Mouse (Mus musculus) CH12.LX (cell line): ENCODE data around the gene Olfm3. TPM values are rescaled to one million over a fixed set of nuclear protein-coding genes. Genes with fewer than 3 reads are reported as not detected.

Experiments used
- DNase-seq: peaks from one replicate; pipeline ENCODE4 v3.0.0-alpha.2; 2013; ENCODE audit errors: extremely low read depth
- H3K27ac ChIP-seq: 2 replicates; pipeline ENCODE4 v1.5.1; 2012; ENCODE audit warnings: low read depth, mild to moderate bottlenecking, control low read depth, moderate library complexity; ENCODE audit not compliant: insufficient read depth
- H3K27me3 ChIP-seq: replicated peaks from 2 replicates; pipeline ENCODE3; 2012; ENCODE audit warnings: inconsistent platforms
- H3K36me3 ChIP-seq, 2 experiments: replicated peaks in 1 of 2; 2 replicates each; pipeline versions ENCODE3 to v1.6.1; 2012; ENCODE audit warnings: inconsistent platforms in 1 of 2, low read length in 1 of 2, mild to moderate bottlenecking in 1 of 2, mixed read lengths in 1 of 2, moderate library complexity in 1 of 2; ENCODE audit not compliant: control insufficient read depth in 1 of 2, insufficient read depth in 1 of 2
- H3K4me1 ChIP-seq, 2 experiments: 2 replicates each; pipeline ENCODE4 v1.6.1; 2012; ENCODE audit warnings: inconsistent platforms in 1 of 2, moderate library complexity in 1 of 2; ENCODE audit not compliant: insufficient read depth in 2 of 2, control insufficient read depth in 1 of 2
- H3K4me2 ChIP-seq: 2 replicates; pipeline ENCODE4 v1.6.1; 2012; ENCODE audit warnings: low read depth, mild to moderate bottlenecking, control low read depth; ENCODE audit not compliant: poor library complexity, insufficient read depth, severe bottlenecking
- H3K4me3 ChIP-seq, 3 experiments: fragments of 150-350 bp in 1 of 3; sonication (generic) in 1 of 3; replicated peaks in 1 of 3; 2 replicates each; pipeline versions ENCODE3 to v1.5.1; 2011 to 2012; ENCODE audit warnings: low read depth in 2 of 3, low read length in 2 of 3, mild to moderate bottlenecking in 2 of 3, moderate library complexity in 2 of 3, control low read depth in 1 of 3, improper control_type of control experiment in 1 of 3, inconsistent platforms in 1 of 3, mixed read lengths in 1 of 3; ENCODE audit not compliant: poor library complexity in 1 of 3
- H3K79me2 ChIP-seq: replicated peaks from 2 replicates; pipeline ENCODE4 v1.6.1; 2012; ENCODE audit warnings: mild to moderate bottlenecking, moderate library complexity; ENCODE audit not compliant: control insufficient read depth, poor library complexity, insufficient read depth, severe bottlenecking; ENCODE audit errors: extremely low read depth
- H3K9ac ChIP-seq: 2 replicates; pipeline ENCODE4 v1.6.1; 2012; ENCODE audit warnings: low read depth, mild to moderate bottlenecking, control low read depth, moderate library complexity; ENCODE audit not compliant: insufficient read depth
- H3K9me3 ChIP-seq: replicated peaks from 2 replicates; pipeline ENCODE3; 2012; ENCODE audit warnings: low read length, inconsistent platforms, mixed read lengths
- CHD1 ChIP-seq: IDR thresholded peaks from 2 replicates; pipeline ENCODE4 v1.6.1; 2012; ENCODE audit warnings: low read depth, low read length, improper control_type of control experiment, inconsistent platforms
- CHD2 ChIP-seq: IDR thresholded peaks from 2 replicates; pipeline ENCODE4 v1.6.1; 2011; ENCODE audit warnings: low read length, improper control_type of control experiment
- HCFC1 ChIP-seq: IDR thresholded peaks from 2 replicates; pipeline ENCODE4 v1.6.1; 2012; ENCODE audit warnings: low read depth, mild to moderate bottlenecking, inconsistent platforms, low read length, improper control_type of control experiment
- JUND ChIP-seq: conservative IDR thresholded peaks from 2 replicates; pipeline ENCODE4 v1.6.1; 2011; ENCODE audit warnings: low read depth, low read length, improper control_type of control experiment
- KAT2A ChIP-seq: IDR thresholded peaks from 2 replicates; pipeline ENCODE4 v1.6.1; 2012; ENCODE audit warnings: low read length, improper control_type of control experiment, inconsistent platforms; ENCODE audit not compliant: insufficient replicate concordance
- MAFK ChIP-seq: IDR thresholded peaks from 2 replicates; pipeline ENCODE4 v1.6.1; 2011; ENCODE audit warnings: low read length, improper control_type of control experiment; ENCODE audit not compliant: insufficient replicate concordance
- MAX ChIP-seq: IDR thresholded peaks from 2 replicates; pipeline ENCODE4 v1.6.1; 2011; ENCODE audit warnings: low read length, improper control_type of control experiment
- MEF2A ChIP-seq: IDR thresholded peaks from 2 replicates; pipeline ENCODE4 v1.6.1; 2014; ENCODE audit warnings: low read depth, mild to moderate bottlenecking, inconsistent platforms, low read length, improper control_type of control experiment, borderline replicate concordance
- MXI1 ChIP-seq: IDR thresholded peaks from 2 replicates; pipeline ENCODE4 v1.6.1; 2011; ENCODE audit warnings: mild to moderate bottlenecking, low read depth, low read length, improper control_type of control experiment
- MYC ChIP-seq: IDR thresholded peaks from 2 replicates; pipeline ENCODE4 v1.6.1; 2011; ENCODE audit warnings: low read depth, mild to moderate bottlenecking, improper control_type of control experiment, low read length
- NELFE ChIP-seq: IDR thresholded peaks from 2 replicates; pipeline ENCODE4 v1.6.1; 2011; ENCODE audit warnings: low read depth, low read length, improper control_type of control experiment
- NRF1 ChIP-seq: IDR thresholded peaks from 2 replicates; pipeline ENCODE4 v1.6.1; 2014; ENCODE audit warnings: low read depth, mild to moderate bottlenecking, inconsistent platforms, low read length, improper control_type of control experiment, moderate library complexity
- PAX5 ChIP-seq: IDR thresholded peaks from 2 replicates; pipeline ENCODE4 v1.6.1; 2012; ENCODE audit warnings: low read length, inconsistent platforms, mixed read lengths
- POLR2A ChIP-seq: IDR thresholded peaks from 2 replicates; pipeline ENCODE4 v1.6.1; 2011; ENCODE audit warnings: low read depth, mild to moderate bottlenecking, improper control_type of control experiment, low read length
- RAD21 ChIP-seq: IDR thresholded peaks from 2 replicates; pipeline ENCODE4 v1.6.1; 2011; ENCODE audit warnings: low read depth, mild to moderate bottlenecking, low read length, improper control_type of control experiment, moderate library complexity
- RCOR1 ChIP-seq: conservative IDR thresholded peaks from 2 replicates; pipeline ENCODE4 v1.6.1; 2012; ENCODE audit warnings: low read depth, mild to moderate bottlenecking, inconsistent platforms, low read length, improper control_type of control experiment
- TBP ChIP-seq: conservative IDR thresholded peaks from 2 replicates; pipeline ENCODE4 v1.6.1; 2011; ENCODE audit warnings: low read depth, low read length, improper control_type of control experiment
- ZMIZ1 ChIP-seq: IDR thresholded peaks from 2 replicates; pipeline ENCODE4 v1.6.1; 2012; ENCODE audit warnings: low read depth, mild to moderate bottlenecking, inconsistent platforms, low read length, improper control_type of control experiment
- dilution Hi-C: fragments of 300-500 bp; cut with MboI; formaldehyde crosslinking; loops from 2 replicates; pipeline ENCODE4 v1.14.3; 2020; ENCODE audit warnings: low sequenced_read_pairs; ENCODE audit not compliant: extremely low pct_unique_long_range_greater_than_20kb, extremely low pct_ligation_motif_present
- in situ Hi-C: fragments of 300-500 bp; cut with MboI; formaldehyde crosslinking; loops from 3 replicates; pipeline ENCODE4 v1.14.3; 2019; ENCODE audit warnings: low sequenced_read_pairs, low pct_ligation_motif_present, low pct_unique_long_range_greater_than_20kb, mixed read lengths
- polyA plus RNA-seq: library from polyadenylated mRNA; unstranded; fragments of >175 nt; gene quantifications from 2 replicates; pipeline ENCODE4 v1.2.1, GENCODE M21; 2012; ENCODE audit warnings: low read depth; ENCODE audit not compliant: insufficient read length
- total RNA-seq, 2 experiments: library from RNA; depleted of rRNA; stranded (reverse); fragments of 300-350 nt in 1 of 2; fragments of >200 nt in 1 of 2; gene quantifications; 2 replicates each; pipeline ENCODE4 v1.2.3; 2012 to 2014

The Olfm3 gene
- total and polyA plus RNA-seq, 3 experiments = not detected

- no peak for DNase-seq
- in situ Hi-C loops = no loop called here
- no peaks in the 10 kb centered on the region for H3K4me1 ChIP-seq
- no peaks in the 10 kb centered on the region for H3K36me3 ChIP-seq
- no peak overlapping the region for H3K9ac ChIP-seq
- H3K27ac ChIP-seq = no peak overlapping the region
- TF ChIP-seq NELFE (no peak), MYC (no peak), CHD2 (no peak), RAD21 (no peak), NRF1 (no peak), MAX (no peak), JUND (no peak), MEF2A (no peak), MXI1 (no peak), HCFC1 (no peak)
- TF ChIP-seq, all 38 proteins: peak for 0
- no peaks in the 10 kb centered on the region for H3K9me3 ChIP-seq
- H3K27me3 ChIP-seq = no peaks in the 10 kb centered on the region
- H3K4me2 ChIP-seq = no peak overlapping the region
- H3K4me3 ChIP-seq = no peak overlapping the region
- dilution Hi-C loops = no loop called here
- H3K79me2 ChIP-seq = no peaks in the 10 kb centered on the region
Measured at GRCm38 (mm10) chr3:115028046-115028445, 124.2 kb downstream of the Olfm3 start.

DNA sequence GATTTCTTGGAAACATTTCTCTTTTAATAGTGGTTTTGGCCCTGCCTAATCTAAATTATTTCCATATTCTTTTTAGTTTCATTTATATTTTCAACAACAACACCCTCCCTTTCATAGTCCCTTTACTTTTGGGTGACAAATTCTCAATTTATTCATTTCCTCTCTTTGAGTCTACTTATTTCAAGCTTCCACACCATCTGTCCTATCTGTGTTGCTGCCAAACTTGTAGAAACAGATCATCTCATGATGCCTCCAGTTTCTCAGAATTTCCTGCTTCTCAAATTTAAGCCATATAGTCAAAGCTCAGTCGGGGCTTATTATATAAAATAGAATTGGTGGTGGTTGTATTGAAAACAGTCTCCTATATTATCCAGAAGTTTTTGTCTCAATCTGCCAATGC is 124.7 kb downstream of the Olfm3 start:
- no peaks in the 10 kb centered on the region for H3K79me2 ChIP-seq
- dilution Hi-C loops (no loop called here), in situ Hi-C loops (no loop called here)
- DNase-seq = no peak
- H3K9ac ChIP-seq = no peak overlapping the region
- no peak overlapping the region for H3K4me3 ChIP-seq
- TF ChIP-seq MAFK = no peak
- no peak for TF ChIP-seq RAD21
- TF ChIP-seq CHD1 = no peak
- no peak for TF ChIP-seq KAT2A
- no peaks in the 10 kb centered on the region for H3K27me3 ChIP-seq
- H3K27ac ChIP-seq = no peak overlapping the region
- H3K4me2 ChIP-seq = no peak overlapping the region
- no peaks in the 10 kb centered on the region for H3K4me1 ChIP-seq
- no peaks in the 10 kb centered on the region for H3K9me3 ChIP-seq
- H3K36me3 ChIP-seq = no peaks in the 10 kb centered on the region

DNA sequence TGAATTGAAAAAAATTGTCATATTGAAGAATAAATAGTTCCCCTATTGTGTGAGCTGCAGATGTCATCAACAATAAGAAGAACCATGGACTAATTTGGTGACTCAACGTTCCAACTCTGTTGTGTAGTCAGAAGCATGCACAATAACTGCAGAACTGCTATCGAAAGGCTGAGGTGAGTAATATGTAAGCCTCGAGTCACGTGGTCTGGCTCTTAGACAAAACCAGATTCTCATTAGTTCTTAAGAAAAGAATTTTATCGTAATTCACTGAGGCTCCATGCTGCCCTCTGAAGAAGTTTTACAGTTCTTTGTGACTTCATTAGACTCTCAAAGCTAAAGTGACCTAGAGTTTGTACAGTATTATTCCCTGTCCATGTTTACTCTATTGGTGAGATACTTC is 145.2 kb downstream of the Olfm3 start:
- Histone ChIP-seq H3K36me3 (no peaks in the 10 kb centered on the region), H3K4me1 (no peaks in the 10 kb centered on the region), H3K27me3 (no peaks in the 10 kb centered on the region), H3K4me3 (no peak overlapping the region), H3K9me3 (no peaks in the 10 kb centered on the region), H3K9ac (no peak overlapping the region), H3K79me2 (no peaks in the 10 kb centered on the region), H3K27ac (no peak overlapping the region), H3K4me2 (no peak overlapping the region)
- DNase-seq = no peak
- TF ChIP-seq TBP = no peak
- TF ChIP-seq CHD1 = no peak
- no peak for TF ChIP-seq RCOR1
- TF ChIP-seq PAX5 = no peak
- no peak for TF ChIP-seq POLR2A
- TF ChIP-seq ZMIZ1 = no peak
- no peak for TF ChIP-seq CHD2
- dilution Hi-C loops = no loop called here
- in situ Hi-C loops = no loop called here
